Mouse (Mus musculus) heart, postnatal 0 days (tissue): ENCODE data around the gene Hrasls5. TPM values are rescaled to one million over a fixed set of nuclear protein-coding genes. Genes with fewer than 3 reads are reported as not detected.

Source experiments
- ATAC-seq: fragments of 200-750 bp; cut with Nextera tagmentation; 2 replicates; pipeline ENCODE4 v1.8.0; 2017; ENCODE audit warnings: low read depth, moderate number of reproducible peaks, moderate library complexity; ENCODE audit not compliant: insufficient read depth
- DNase-seq: peaks from one replicate; pipeline ENCODE4 v3.0.0-alpha.2; 2016; ENCODE audit warnings: low spot score
- H3K27ac ChIP-seq: fragments of 300-500 bp; sonication (generic); 2 replicates; pipeline ENCODE4 v1.5.1; 2014; ENCODE audit warnings: low read depth, mild to moderate bottlenecking
- H3K27me3 ChIP-seq: fragments of 300-500 bp; sonication (generic); 2 replicates; pipeline ENCODE4 v1.6.1; 2014; ENCODE audit warnings: low read length, mixed read lengths; ENCODE audit not compliant: control insufficient read depth, insufficient read depth
- H3K36me3 ChIP-seq: fragments of 300-500 bp; sonication (generic); replicated peaks from 2 replicates; pipeline ENCODE4 v1.6.1; 2014; ENCODE audit warnings: low read length, mixed read lengths; ENCODE audit not compliant: control insufficient read depth, insufficient read depth
- H3K4me1 ChIP-seq: fragments of 300-500 bp; sonication (generic); 2 replicates; pipeline ENCODE4 v1.6.1; 2014; ENCODE audit warnings: antibody characterized with exemption; ENCODE audit not compliant: control insufficient read depth, insufficient read depth
- H3K4me2 ChIP-seq: fragments of 300-500 bp; sonication (generic); 2 replicates; pipeline ENCODE4 v1.6.1; 2014; ENCODE audit warnings: low read depth, mild to moderate bottlenecking, low read length, moderate library complexity
- H3K4me3 ChIP-seq: fragments of 300-500 bp; sonication (generic); 2 replicates; pipeline ENCODE4 v1.5.1; 2014; ENCODE audit warnings: low read depth, low read length
- H3K9ac ChIP-seq: fragments of 300-500 bp; sonication (generic); replicated peaks from 2 replicates; pipeline ENCODE4 v1.6.1; 2014; ENCODE audit warnings: low read depth, low read length, mixed read lengths
- H3K9me3 ChIP-seq: fragments of 300-500 bp; sonication (generic); replicated peaks from 2 replicates; pipeline ENCODE4 v1.6.1; 2016; ENCODE audit warnings: low read length; ENCODE audit not compliant: control insufficient read depth
- CTCF ChIP-seq: IDR thresholded peaks from 2 replicates; pipeline ENCODE4 v1.5.1; 2016; ENCODE audit warnings: antibody characterized with exemption, control low read depth, low read depth
- EP300 ChIP-seq: IDR thresholded peaks from 2 replicates; pipeline ENCODE4 v1.6.1; 2016; ENCODE audit warnings: antibody characterized with exemption, low read depth
- WGBS: fragments of 180-500 bp; shearing (Covaris S2); extraction: QIAGEN DNeasy Blood & Tissue Kit; methylation state at CpG from one replicate; pipeline ENCODE4 v1.1.7; 2014; 5-methylcytosine and 5-hydroxymethylcytosine counted together
- polyA plus RNA-seq: library from polyadenylated mRNA; unstranded; fragments of >200 nt; fragmentation: Nextera tagmentation; extraction: Ambion mirVana; gene quantifications from 2 replicates; pipeline ENCODE4 v1.2.1, GENCODE M21; 2015
- total RNA-seq: library from RNA; depleted of rRNA; stranded (reverse); fragments of >200 nt; gene quantifications from 2 replicates; pipeline ENCODE4 v1.2.3, GENCODE M21; 2014; ENCODE audit warnings: low replicate concordance; rRNA removed

Gene Hrasls5
- not detected in 2 replicates for total RNA-seq
- not detected in 2 replicates for polyA plus RNA-seq

DNA sequence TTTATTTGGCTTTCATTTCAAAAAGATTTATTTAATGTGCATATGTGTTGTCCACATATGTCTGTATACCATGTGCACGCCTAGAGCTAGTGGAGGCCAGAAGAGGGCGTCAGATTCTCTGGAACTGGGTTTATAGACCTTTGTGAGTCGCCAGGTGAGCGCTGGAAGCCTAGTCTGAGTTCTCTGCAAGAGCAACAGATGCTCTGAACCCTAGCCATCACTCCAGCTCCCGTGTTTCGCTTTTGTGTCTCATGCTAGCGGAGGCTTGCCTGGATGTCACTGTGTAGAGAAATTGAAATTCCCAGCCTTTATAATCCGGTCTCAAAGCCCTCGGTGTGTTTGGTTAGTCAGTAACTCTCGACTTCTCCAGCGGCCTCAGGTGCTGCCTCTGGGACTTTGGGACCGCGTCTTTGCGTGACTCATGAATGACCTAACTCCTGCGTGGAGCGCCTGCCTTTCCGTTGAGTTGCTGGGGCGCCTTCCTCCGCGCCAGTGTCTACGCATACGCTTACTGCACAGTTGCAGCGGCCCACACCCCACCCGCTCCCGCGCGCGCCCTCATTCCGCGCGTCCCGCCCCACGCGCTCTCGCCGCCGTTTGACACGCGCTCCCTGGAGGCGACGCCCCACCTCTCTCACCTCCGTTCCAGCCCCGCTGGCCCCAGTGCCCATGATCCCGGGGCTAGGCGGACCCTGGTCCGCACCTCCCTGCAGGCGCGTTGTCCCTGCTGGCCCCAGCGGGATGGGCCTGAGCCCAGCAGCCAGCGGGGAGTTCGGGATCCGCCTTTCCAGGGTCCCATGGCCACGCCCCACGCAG lies at the start of gene Hrasls5:
Gene Hrasls5 (plus strand): TSS at position 600 of the 816 bp plus-strand sequence.
- 4% methylated on average over 54 of the region's 54 CpGs for WGBS
- Histone ChIP-seq H3K4me2 (peak within 1 kb of the TSS; percentile 67), H3K36me3 (no peaks in the 10 kb centered on the region), H3K9me3 (no peaks in the 10 kb centered on the region), H3K9ac (no peak within 1 kb of the TSS; the same call in 1 of the 2 replicates), H3K4me1 (peaks cover 12% of the 10 kb centered on the region), H3K27ac (no peak within 1 kb of the TSS), H3K4me3 (peak within 1 kb of the TSS; percentile 39), H3K27me3 (0 out of 2 replicates have a peak, but pooled peaks cover 4% of the 10 kb centered on the region)
- peak; percentile 55; the same call in 1 of the 2 replicates for ATAC-seq
- no peak for DNase-seq
- no peak for TF ChIP-seq CTCF
- no peak for TF ChIP-seq EP300

DNA sequence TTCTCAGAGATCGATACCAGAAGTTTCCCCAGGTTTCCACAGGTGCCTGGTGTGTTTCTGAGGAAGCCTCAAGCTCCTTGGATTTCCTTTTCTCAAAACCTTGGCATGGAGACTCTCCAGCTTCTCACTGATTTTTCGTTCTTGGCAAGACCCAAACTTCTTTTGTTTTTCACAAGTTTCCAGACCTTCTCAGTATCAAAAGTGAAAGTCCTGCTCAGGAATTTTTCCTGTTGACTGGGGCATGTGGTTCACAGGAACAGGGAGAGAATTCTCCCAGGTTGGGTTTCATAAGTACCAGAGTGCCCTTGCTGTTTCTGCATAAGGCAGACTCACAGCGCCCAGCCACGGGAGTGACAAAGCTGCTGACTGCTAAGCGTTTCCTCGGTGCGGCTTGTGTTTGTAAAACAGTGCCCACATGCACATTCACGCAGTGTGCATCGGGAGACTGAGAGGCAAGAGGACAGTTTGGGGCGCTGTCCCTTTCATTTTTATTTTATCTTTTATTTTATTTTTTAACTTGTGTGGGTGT lies 49.7 kb upstream of the Hrasls5 start:
- ATAC-seq (no peak), DNase-seq (no peak)
- Histone ChIP-seq H3K36me3 (no peaks in the 10 kb centered on the region), H3K27ac (no peak overlapping the region), H3K4me3 (no peak overlapping the region), H3K27me3 (no peaks in the 10 kb centered on the region), H3K4me1 (peaks cover 3% of the 10 kb centered on the region; the same call in 1 of the 2 replicates), H3K4me2 (no peak overlapping the region), H3K9ac (no peak overlapping the region), H3K9me3 (no peaks in the 10 kb centered on the region)
- WGBS, result 72% methylated on average over 10 of the region's 10 CpGs
- TF ChIP-seq CTCF (no peak), EP300 (no peak)

DNA sequence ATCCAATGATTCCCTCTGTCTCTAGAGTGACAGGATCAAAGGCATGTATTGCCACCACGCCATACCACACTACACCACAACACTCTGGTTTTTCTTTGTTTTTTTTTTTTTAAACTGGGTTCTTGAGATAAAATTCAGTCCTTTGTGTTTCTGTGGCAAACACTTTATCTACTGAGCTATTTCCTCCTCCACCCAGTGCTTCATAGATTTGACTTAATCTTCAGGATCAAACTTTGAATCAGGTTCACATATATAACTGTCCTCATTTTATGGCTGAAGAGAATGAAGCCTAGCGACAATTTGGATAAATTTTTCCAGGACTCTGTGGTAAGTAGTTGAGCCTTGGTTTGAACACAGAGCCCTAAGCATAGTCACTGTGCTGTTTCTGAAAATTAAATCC lies 48.7 kb upstream of the Hrasls5 start:
- Histone ChIP-seq H3K9me3 (no peaks in the 10 kb centered on the region), H3K36me3 (no peaks in the 10 kb centered on the region), H3K27me3 (no peaks in the 10 kb centered on the region), H3K27ac (no peak overlapping the region), H3K4me2 (no peak overlapping the region), H3K4me1 (peaks cover 3% of the 10 kb centered on the region), H3K4me3 (no peak overlapping the region), H3K9ac (no peak overlapping the region)
- TF ChIP-seq EP300, result no peak
- no peak for TF ChIP-seq CTCF
- no peak for DNase-seq
- 87% methylated on average over 2 of the region's 2 CpGs for WGBS
- no peak for ATAC-seq

DNA sequence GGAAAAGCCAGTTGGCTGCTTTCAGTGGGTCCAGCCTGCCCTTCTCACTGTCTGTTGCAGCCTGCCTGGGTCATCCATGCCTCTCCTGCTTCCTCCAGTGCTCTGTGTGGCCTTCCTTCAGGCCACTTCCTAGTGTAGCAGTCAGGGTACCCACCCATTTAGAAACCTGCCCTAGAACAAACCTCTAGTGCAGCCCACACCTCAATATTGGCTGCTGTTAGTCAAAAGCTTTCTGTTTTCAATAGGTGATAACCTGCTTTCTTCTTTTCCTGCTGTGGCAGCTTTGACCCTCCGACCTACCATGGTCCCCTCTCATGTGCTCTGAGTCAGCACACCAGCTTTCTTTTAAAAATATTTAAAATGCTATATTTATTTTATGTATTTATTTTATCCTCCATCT lies 47.9 kb upstream of the Hrasls5 start:
- no peak for ATAC-seq
- no peak overlapping the region for H3K4me3 ChIP-seq
- DNase-seq, result no peak
- H3K4me2 ChIP-seq, result no peak overlapping the region
- WGBS, result 86% methylated on average over 1 of the region's 1 CpGs
- TF ChIP-seq EP300, result no peak
- no peak for TF ChIP-seq CTCF
- H3K9me3 ChIP-seq, result no peaks in the 10 kb centered on the region
- no peak overlapping the region for H3K27ac ChIP-seq
- peaks cover 7% of the 10 kb centered on the region for H3K4me1 ChIP-seq
- H3K9ac ChIP-seq, result no peak overlapping the region
- no peaks in the 10 kb centered on the region for H3K27me3 ChIP-seq
- H3K36me3 ChIP-seq, result no peaks in the 10 kb centered on the region

DNA sequence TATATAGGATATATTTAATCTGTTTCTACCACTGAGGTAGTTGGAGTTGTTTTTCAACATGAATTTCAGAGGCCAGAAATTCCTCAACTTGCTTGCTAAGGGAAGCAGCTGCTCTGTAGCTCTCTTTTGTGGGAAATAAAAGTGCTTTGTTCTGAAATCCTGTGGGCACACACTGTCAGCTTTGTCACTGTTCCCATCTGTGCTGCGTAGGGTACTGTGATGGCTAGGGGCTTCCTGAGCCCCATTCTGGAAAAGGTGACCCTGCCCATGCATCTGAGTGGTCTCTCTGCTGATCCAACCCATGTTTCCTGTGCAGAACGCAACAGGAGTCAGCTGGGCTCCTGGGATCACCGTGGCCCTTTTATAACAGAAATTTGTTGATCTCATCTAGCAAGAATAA lies 45.5 kb upstream of the Hrasls5 start:
- 87% methylated on average over 3 of the region's 3 CpGs for WGBS
- no peak for TF ChIP-seq CTCF
- no peak for TF ChIP-seq EP300
- Histone ChIP-seq H3K9me3 (no peaks in the 10 kb centered on the region), H3K27me3 (no peaks in the 10 kb centered on the region), H3K4me2 (no peak overlapping the region), H3K4me3 (no peak overlapping the region), H3K4me1 (peaks cover 7% of the 10 kb centered on the region), H3K27ac (no peak overlapping the region), H3K9ac (no peak overlapping the region), H3K36me3 (no peaks in the 10 kb centered on the region)
- DNase-seq (no peak), ATAC-seq (no peak)
